Mouse (Mus musculus) telencephalon, adult 2 months (tissue): Measurements from ENCODE around the gene 4833439L19Rik.
"Not testable (repeated sequence)": the region's sequence is repeated elsewhere in the genome, so short reads cannot be mapped to it uniquely, and the experiment has no call there.

ENCODE experiments used
- DNase-seq: peaks from one replicate; pipeline ENCODE4 v3.0.0-alpha.2; 2011; ENCODE audit warnings: low read depth, low spot score

Gene 4833439L19Rik

DNA sequence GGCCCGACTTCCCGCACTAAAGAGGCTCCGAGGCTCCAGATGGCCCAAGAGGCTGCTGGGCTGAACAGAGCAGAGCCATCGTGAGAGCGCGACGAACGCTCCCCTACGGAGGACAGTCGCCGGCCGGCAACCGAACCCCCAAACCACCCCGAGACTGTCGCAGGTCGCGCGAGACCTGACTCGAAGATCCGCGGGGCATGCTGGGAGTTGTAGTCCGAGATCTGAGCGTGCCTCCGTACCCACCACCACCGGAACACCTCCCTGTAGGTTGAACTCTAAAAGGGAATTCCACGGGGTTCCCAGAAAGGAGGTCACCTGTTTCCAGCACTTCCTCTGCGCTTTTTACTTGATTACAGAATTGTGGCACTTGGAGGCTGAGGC lies at the start of gene 4833439L19Rik:
Gene 4833439L19Rik, minus strand, starts transcription at position 235 of the 381 bp plus-strand sequence.
- peak; percentile 95 for DNase-seq

- not testable (repeated sequence) for DNase-seq
These were observed 47.9 kb upstream of the 4833439L19Rik start for GRCm38 (mm10) chr13:54613141-54613540.

DNA sequence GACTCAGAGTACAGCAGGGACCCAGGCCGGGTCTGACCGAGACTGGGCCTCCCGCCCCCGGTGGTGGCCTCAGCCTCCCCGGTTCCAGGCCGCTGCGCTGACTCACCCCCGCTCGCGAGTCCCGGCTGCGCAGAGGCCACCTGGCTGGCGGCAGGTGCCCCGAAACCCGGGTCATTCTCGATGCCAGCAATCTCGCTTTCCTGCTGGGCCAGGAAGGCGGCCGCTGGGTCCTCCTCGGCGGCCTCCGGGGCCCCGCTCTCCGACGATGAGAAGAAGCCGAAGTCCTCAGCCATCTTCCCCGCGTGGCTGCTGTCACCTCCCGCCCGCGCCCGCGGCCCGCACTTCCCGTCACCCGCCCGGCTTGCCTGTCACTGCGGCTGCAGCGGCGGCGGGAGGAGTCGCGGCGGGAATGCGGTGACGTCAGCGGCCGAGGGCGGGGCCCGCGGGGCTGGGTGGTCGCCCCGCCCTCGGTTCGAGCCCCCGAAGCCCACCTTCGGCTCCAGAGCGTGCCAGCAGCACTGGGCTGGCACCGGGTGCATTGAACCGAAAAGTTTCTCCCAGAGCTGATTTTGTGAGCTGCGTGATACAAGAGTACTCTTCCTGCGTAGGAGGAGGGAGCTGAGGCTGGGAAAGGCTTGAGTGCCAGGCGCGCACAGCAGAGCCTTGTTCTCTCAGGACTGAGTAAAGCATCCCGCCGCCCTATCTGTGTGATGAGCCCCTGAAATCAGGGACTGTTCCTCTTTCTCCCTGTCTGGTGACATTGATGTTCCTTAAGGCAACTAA lies 45.9 kb upstream of the 4833439L19Rik start, which contains the start of gene Cltb:
Gene Cltb, minus strand, starts transcription at position 373 of the 783 bp plus-strand sequence.
- DNase-seq = peak; percentile 54

GRCm38 (mm10) chr13:54610613-54610971 lies 45.4 kb upstream of the 4833439L19Rik start:
- no peak for DNase-seq

GRCm38 (mm10) chr13:54609301-54609700 lies 44.1 kb upstream of the 4833439L19Rik start:
- no peak for DNase-seq

GRCm38 (mm10) chr13:54608666-54609065 lies 43.4 kb upstream of the 4833439L19Rik start:
- DNase-seq = no peak

- DNase-seq = no peak
These were observed 42.8 kb upstream of the 4833439L19Rik start for GRCm38 (mm10) chr13:54608002-54608401.

DNA sequence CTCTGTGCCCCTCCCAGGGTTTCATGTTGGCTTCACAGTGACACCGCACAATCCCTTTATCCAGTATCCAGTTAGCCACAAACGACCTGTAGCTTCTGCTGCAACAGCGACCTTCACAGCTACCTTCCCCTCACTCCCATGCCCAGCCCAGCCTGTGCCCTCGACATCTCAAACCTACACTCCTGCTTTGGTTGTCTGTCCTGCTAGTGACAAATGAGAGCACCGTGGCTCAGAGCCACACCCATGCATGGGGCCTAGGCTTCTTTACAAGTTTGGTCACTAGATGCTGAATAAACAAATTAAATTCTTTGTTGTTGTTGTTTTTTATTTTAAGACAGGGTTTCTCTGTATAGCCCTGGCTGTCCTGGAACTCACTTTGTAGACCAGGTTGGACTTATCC lies 42.0 kb upstream of the 4833439L19Rik start:
- no peak for DNase-seq

GRCm38 (mm10) chr13:54605426-54605825 lies 40.2 kb upstream of the 4833439L19Rik start:
- no peak for DNase-seq

- DNase-seq = no peak
These were observed 39.0 kb upstream of the 4833439L19Rik start for GRCm38 (mm10) chr13:54604221-54604620.

- DNase-seq = no peak
These were observed 38.3 kb upstream of the 4833439L19Rik start for GRCm38 (mm10) chr13:54603501-54603900.

GRCm38 (mm10) chr13:54602639-54603111 lies 37.4 kb upstream of the 4833439L19Rik start:
- no peak for DNase-seq

DNA sequence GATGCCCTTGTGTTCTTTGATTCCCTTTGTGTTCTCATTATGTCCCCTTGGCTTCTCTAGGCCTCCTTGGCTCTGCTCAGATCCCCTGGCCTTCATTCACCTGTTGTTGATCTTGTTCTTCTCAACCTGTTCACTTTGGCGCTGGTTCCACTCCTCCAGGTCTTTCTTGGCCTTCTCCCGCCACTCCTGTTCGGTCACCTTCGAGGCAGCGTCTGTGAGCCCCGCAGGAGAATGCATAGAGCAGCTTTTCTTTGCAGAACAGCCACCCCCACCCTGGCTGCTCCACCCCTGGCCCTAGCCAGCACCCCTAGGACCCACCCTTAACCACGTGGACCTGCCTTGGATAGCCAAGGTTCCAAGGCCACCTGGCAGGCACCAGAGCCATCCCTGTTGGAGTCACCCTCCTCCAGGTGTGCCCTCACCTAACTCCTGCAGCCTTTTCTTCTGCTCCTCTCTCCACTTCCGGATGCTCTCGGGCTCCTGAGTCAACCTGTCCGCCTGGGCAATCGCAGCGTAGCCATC lies 33.4 kb upstream of the 4833439L19Rik start:
- no peak for DNase-seq

DNA sequence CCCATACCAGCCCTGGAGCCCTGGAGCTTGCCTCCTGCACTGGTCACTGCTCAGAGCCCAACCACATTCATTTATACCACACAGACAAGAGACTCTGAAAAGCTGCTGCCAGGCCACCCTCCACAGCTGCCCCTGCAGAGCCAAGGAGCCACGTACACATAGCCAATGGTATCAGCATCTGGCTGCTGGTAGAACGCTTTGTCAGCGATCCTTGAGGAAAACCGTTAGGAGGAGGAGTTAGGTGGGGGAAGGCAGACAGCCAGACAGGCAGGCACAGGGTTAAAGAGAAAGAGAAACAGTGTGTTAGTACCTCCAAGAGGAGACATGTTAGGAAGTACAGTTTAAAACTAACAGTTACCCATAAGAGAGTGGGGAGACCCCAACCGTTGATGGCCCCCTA lies 31.6 kb upstream of the 4833439L19Rik start:
- DNase-seq = no peak

- no peak for DNase-seq
These were observed 31.0 kb upstream of the 4833439L19Rik start for GRCm38 (mm10) chr13:54596107-54596690.

DNA sequence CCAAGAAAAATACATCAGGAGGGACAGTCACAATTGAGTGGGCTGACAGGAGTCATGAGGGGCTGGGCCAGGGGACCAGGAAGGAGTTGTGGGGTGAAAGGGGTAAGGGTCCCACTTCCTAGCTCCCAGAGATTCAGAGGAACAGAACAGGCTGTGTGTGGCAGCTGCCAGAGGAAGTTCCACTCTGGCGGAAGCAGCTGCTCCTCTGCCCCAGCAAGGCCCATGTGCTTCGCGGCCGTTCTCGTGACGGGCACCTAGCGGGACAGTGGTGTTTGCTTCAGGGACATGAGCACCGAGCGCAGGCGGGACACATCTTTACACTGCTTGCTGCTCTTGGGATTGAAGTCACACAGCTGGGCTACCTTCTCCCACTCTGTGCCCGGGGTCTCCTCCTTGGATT lies 28.4 kb upstream of the 4833439L19Rik start:
- DNase-seq = no peak

DNA sequence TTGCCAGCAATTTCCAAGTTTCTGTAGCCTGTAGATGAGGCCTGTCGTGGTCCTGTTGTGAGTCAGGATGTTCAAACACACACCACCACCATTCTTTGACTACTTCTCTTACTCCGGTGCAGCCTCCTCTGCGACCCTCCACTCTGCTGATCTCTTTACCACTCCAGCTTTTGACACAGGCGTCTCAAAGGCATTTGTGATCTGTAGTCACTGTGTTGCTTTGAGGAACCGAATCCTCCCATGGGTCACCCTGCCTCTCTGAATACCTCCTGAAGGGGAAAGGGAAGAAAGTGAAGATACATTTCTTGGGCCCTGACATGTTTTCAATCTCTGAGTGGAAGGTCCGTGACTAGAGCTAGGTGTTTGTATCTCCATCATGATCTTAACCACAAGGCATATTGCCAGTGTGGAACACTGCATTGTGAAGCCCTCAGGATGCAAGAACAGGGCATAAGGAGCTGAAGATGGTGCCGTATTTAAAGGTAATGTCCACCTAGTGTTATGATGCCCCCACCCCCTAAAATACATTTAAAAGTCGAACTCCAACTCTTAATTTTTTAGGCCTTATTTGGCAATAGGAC lies 26.6 kb upstream of the 4833439L19Rik start:
- DNase-seq = no peak

GRCm38 (mm10) chr13:54589996-54590951 lies 25.0 kb upstream of the 4833439L19Rik start, which contains the start of the genes Nop16 and Higd2a:
Nop16 (minus strand) TSS chr13:54590090.
Higd2a (plus strand) TSS chr13:54590207.
- peak; percentile 99 for DNase-seq

DNA sequence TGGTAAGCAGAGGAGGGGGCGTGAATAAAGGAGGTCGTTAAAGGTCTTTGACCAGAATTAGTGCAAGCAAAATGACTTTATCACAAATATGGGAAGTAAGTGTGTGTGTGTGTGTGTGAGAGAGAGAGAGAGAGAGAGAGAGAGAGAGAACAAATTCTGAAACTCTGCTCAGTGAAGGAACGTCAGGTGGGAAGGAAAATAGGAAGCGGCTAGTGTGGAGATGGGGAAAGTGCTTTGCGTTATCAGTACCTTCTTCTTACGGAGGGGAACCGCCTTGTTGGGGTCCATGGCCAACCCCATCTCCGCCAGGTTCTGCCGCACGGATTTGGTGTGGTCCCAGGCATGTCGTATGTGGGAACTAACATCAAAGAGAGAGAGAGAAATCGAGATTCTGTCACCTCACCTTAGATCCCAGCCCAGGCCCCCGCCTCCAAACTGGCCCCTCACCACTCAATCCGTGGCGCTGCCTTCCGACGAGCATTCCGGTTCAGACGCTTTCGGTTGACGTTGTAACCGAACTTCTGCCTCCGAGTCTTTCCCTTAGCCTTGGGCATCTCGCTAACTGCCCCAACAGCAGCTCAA lies 24.3 kb upstream of the 4833439L19Rik start:
- no peak for DNase-seq

DNA sequence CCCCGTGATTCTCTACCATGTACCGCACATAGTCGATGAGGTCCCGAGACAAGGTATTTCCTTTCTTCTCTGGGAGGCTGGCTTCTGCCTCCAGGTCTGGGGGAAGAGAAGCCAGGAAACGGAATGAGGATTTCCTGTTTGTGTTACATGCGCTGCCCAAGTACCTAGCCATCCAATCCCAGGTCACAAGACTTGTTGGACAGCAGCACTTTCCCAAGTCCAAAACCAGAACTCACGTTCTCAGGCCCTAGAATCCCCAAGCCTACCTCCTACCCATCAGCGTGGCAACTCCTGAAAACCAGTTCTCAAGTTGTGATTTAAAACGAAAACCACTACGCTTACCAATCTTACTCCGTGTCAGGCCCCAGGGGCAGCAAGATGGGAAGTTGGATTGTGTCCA lies 20.6 kb upstream of the 4833439L19Rik start:
- no peak for DNase-seq

DNA sequence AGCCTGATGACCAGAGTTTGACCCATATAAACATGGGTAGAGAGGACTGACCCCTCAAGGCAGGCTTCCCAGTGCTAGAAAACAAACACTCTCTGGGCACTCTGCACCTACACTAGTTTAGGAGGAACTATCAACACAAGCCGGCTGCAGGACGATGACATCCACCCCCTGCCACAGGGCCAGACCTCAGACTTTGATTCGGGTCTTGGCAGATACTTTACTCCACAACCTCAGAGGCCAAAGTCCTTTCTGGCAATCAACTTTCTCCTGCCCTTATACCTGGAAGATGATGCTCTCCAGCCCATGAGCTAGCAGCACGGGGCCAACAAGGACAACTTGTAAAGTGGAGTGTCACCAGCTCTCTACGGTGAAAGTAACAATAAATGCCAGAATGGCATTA lies 17.6 kb upstream of the 4833439L19Rik start:
- DNase-seq = no peak
